Mouse (Mus musculus) kidney, adult 2 months (tissue): ENCODE data around the gene Serinc3.

Experiments
- CTCF ChIP-seq: fragments of 200-500 bp; conservative IDR thresholded peaks from 2 replicates; pipeline ENCODE4 v1.5.1; 2011; ENCODE audit warnings: low read depth, mild to moderate bottlenecking, control low read depth, low read length, moderate library complexity, mixed read lengths; ENCODE audit not compliant: insufficient read depth, insufficient read length
- POLR2A ChIP-seq: fragments of 200-500 bp; IDR thresholded peaks from one replicate; pipeline ENCODE4 v1.6.1; 2011; ENCODE audit warnings: low read depth, low read length, control low read depth

DNA sequence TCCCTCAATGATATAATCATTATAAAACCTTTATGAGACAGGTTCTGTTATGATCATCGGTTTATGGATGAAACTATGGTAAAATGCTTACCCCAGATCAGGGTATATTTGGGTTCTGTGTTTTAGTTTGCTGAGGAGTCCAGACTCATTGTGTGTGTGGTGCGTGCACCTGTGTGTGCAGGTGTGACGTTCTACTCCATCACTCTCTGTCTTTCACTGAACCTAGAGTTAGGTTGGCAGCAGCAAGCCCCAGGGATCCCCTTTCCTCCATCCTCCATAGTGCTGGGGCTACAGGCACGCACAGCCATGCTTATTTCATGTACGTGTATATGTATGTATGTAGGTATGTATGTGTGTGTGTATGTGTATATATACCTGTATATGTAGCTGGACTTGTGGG lies 17.1 kb upstream of the Serinc3 start:
- TF ChIP-seq CTCF (no peak), POLR2A (no peak)
